Mouse (Mus musculus) forebrain, embryonic 10.5 days (tissue): ENCODE measurements around the gene Tec. TPM values are rescaled to one million over a fixed set of nuclear protein-coding genes. Genes with fewer than 3 reads are reported as not detected.
"Not testable (repeated sequence)": the region's sequence is repeated elsewhere in the genome, so short reads cannot be mapped to it uniquely, and the experiment has no call there.

Experiments used
- DNase-seq: peaks from one replicate; pipeline ENCODE4 v3.0.0-alpha.2; 2017; ENCODE audit warnings: low spot score; ENCODE audit errors: extremely low spot score
- H3K27ac ChIP-seq: fragments of 300-500 bp; sonication (generic); 2 replicates; pipeline ENCODE4 v1.5.1; 2016; ENCODE audit warnings: mild to moderate bottlenecking
- H3K27me3 ChIP-seq: fragments of 300-500 bp; sonication (generic); 2 replicates; pipeline ENCODE4 v1.6.1; 2016; ENCODE audit warnings: mild to moderate bottlenecking; ENCODE audit not compliant: poor library complexity, severe bottlenecking
- H3K36me3 ChIP-seq: fragments of 300-500 bp; sonication (generic); replicated peaks from 2 replicates; pipeline ENCODE4 v1.6.1; 2016; ENCODE audit warnings: mild to moderate bottlenecking, moderate library complexity
- H3K4me1 ChIP-seq: fragments of 300-500 bp; sonication (generic); 2 replicates; pipeline ENCODE4 v1.6.1; 2016
- H3K4me3 ChIP-seq: fragments of 300-500 bp; sonication (generic); 2 replicates; pipeline ENCODE4 v1.5.1; 2016; ENCODE audit warnings: mild to moderate bottlenecking, moderate library complexity
- H3K9me3 ChIP-seq: fragments of 300-500 bp; sonication (generic); 2 replicates; pipeline ENCODE4 v1.6.1; 2016; ENCODE audit warnings: mild to moderate bottlenecking, moderate library complexity
- WGBS: fragments of 180-500 bp; shearing (Covaris S2); methylation state at CpG from one replicate; pipeline ENCODE4 v1.1.7; 2016; 5-methylcytosine and 5-hydroxymethylcytosine counted together
- polyA plus RNA-seq: library from polyadenylated mRNA; unstranded; fragments of >200 nt; fragmentation: Nextera tagmentation; extraction: Ambion mirVana; gene quantifications from 2 replicates; pipeline ENCODE4 v1.2.1, GENCODE M21; 2016

Gene Tec
- polyA plus RNA-seq, 1 experiment from 2014 or later, result 2.5 TPM

GRCm38 (mm10) chr5:72820036-72820640 lies 48.1 kb downstream of the Tec start:
- Histone ChIP-seq H3K4me3 (no peak overlapping the region), H3K9me3 (no peaks in the 10 kb centered on the region), H3K36me3 (no peaks in the 10 kb centered on the region), H3K27ac (no peak overlapping the region), H3K4me1 (peaks cover 12% of the 10 kb centered on the region), H3K27me3 (no peaks in the 10 kb centered on the region)
- 87% methylated on average over 8 of the region's 8 CpGs for WGBS
- DNase-seq, result no peak

GRCm38 (mm10) chr5:72818513-72819180 lies 49.6 kb downstream of the Tec start:
- DNase-seq, result no peak
- Histone ChIP-seq H3K9me3 (no peaks in the 10 kb centered on the region), H3K27ac (no peak overlapping the region), H3K4me3 (no peak overlapping the region), H3K4me1 (peaks cover 12% of the 10 kb centered on the region), H3K36me3 (no peaks in the 10 kb centered on the region), H3K27me3 (no peaks in the 10 kb centered on the region)
- WGBS, result 85% methylated on average over 5 of the region's 5 CpGs

- peaks cover 12% of the 10 kb centered on the region for H3K4me1 ChIP-seq
- H3K27ac ChIP-seq, result no peak overlapping the region
- no peak for DNase-seq
- H3K27me3 ChIP-seq, result no peaks in the 10 kb centered on the region
- no peak overlapping the region for H3K4me3 ChIP-seq
- 53% methylated on average over 10 of the region's 10 CpGs for WGBS
- no peaks in the 10 kb centered on the region for H3K9me3 ChIP-seq
- no peaks in the 10 kb centered on the region for H3K36me3 ChIP-seq
Measured at GRCm38 (mm10) chr5:72817523-72818091, 50.7 kb downstream of the Tec start.

GRCm38 (mm10) chr5:72816960-72817359 lies 51.3 kb downstream of the Tec start:
- DNase-seq, H3K36me3 ChIP-seq, H3K27me3 ChIP-seq, H3K4me3 ChIP-seq, H3K27ac ChIP-seq, H3K9me3 ChIP-seq: not testable (repeated sequence)
- peaks cover 12% of the 10 kb centered on the region for H3K4me1 ChIP-seq
- 66% methylated on average over 7 of the region's 7 CpGs for WGBS

- no peaks in the 10 kb centered on the region for H3K36me3 ChIP-seq
- no peaks in the 10 kb centered on the region for H3K9me3 ChIP-seq
- H3K4me1 ChIP-seq, result peaks cover 12% of the 10 kb centered on the region
- no peak overlapping the region for H3K4me3 ChIP-seq
- H3K27me3 ChIP-seq, result no peaks in the 10 kb centered on the region
- DNase-seq, result no peak
- H3K27ac ChIP-seq, result no peak overlapping the region
- 61% methylated on average over 2 of the region's 2 CpGs for WGBS
Measured at GRCm38 (mm10) chr5:72816491-72816890, 51.8 kb downstream of the Tec start.

- H3K4me1 ChIP-seq, result peaks cover 12% of the 10 kb centered on the region
- no peak overlapping the region for H3K4me3 ChIP-seq
- WGBS, result 97% methylated on average over 1 of the region's 1 CpGs
- DNase-seq, result no peak
- no peak overlapping the region for H3K27ac ChIP-seq
- H3K27me3 ChIP-seq, result no peaks in the 10 kb centered on the region
- H3K36me3 ChIP-seq, result no peaks in the 10 kb centered on the region
- H3K9me3 ChIP-seq, result no peaks in the 10 kb centered on the region
Measured at GRCm38 (mm10) chr5:72816046-72816445, 52.2 kb downstream of the Tec start.

GRCm38 (mm10) chr5:72815361-72815760 lies 52.9 kb downstream of the Tec start:
- Histone ChIP-seq H3K27ac (no peak overlapping the region), H3K4me3 (no peak overlapping the region), H3K36me3 (no peaks in the 10 kb centered on the region), H3K27me3 (no peaks in the 10 kb centered on the region), H3K4me1 (peaks cover 12% of the 10 kb centered on the region), H3K9me3 (no peaks in the 10 kb centered on the region)
- 88% methylated on average over 6 of the region's 6 CpGs for WGBS
- no peak for DNase-seq

GRCm38 (mm10) chr5:72814072-72814471 lies 54.2 kb downstream of the Tec start:
- no peaks in the 10 kb centered on the region for H3K36me3 ChIP-seq
- 85% methylated on average over 5 of the region's 5 CpGs for WGBS

GRCm38 (mm10) chr5:72812908-72813307 lies 55.4 kb downstream of the Tec start:
- no peaks in the 10 kb centered on the region for H3K36me3 ChIP-seq
- DNase-seq, result no peak
- 58% methylated on average over 5 of the region's 5 CpGs for WGBS

More at GRCm38 (mm10) chr5:72814072-72814471, 54.2 kb downstream of the Tec start:
- Histone ChIP-seq H3K4me3 (no peak overlapping the region), H3K4me1 (peaks cover 17% of the 10 kb centered on the region), H3K27ac (no peak overlapping the region), H3K9me3 (no peaks in the 10 kb centered on the region), H3K27me3 (no peaks in the 10 kb centered on the region)
- no peak for DNase-seq

GRCm38 (mm10) chr5:72812328-72812727 lies 56.0 kb downstream of the Tec start:
- no peak for DNase-seq
- no peaks in the 10 kb centered on the region for H3K9me3 ChIP-seq
- H3K4me3 ChIP-seq, result no peak overlapping the region
- no peaks in the 10 kb centered on the region for H3K36me3 ChIP-seq
- WGBS, result 92% methylated on average over 3 of the region's 3 CpGs
- no peak overlapping the region for H3K27ac ChIP-seq
- peaks cover 29% of the 10 kb centered on the region for H3K4me1 ChIP-seq
- H3K27me3 ChIP-seq, result no peaks in the 10 kb centered on the region

More at GRCm38 (mm10) chr5:72812908-72813307, 55.4 kb downstream of the Tec start:
- no peak overlapping the region for H3K4me3 ChIP-seq
- H3K27ac ChIP-seq, result no peak overlapping the region
- peaks cover 29% of the 10 kb centered on the region for H3K4me1 ChIP-seq
- H3K9me3 ChIP-seq, result no peaks in the 10 kb centered on the region
- no peaks in the 10 kb centered on the region for H3K27me3 ChIP-seq

GRCm38 (mm10) chr5:72811397-72811796 lies 56.9 kb downstream of the Tec start:
- H3K9me3 ChIP-seq, result no peaks in the 10 kb centered on the region
- H3K36me3 ChIP-seq, result no peaks in the 10 kb centered on the region
- DNase-seq, result no peak
- no peak overlapping the region for H3K4me3 ChIP-seq
- no peaks in the 10 kb centered on the region for H3K27me3 ChIP-seq
- peaks cover 22% of the 10 kb centered on the region for H3K4me1 ChIP-seq
- no peak overlapping the region for H3K27ac ChIP-seq
- 73% methylated on average over 3 of the region's 3 CpGs for WGBS

GRCm38 (mm10) chr5:72810990-72811389 lies 57.3 kb downstream of the Tec start:
- WGBS, result 90% methylated on average over 8 of the region's 8 CpGs
- no peak for DNase-seq
- H3K9me3 ChIP-seq, result no peaks in the 10 kb centered on the region

GRCm38 (mm10) chr5:72809480-72809879 lies 58.8 kb downstream of the Tec start:
- Histone ChIP-seq H3K27ac (peak overlapping the region; percentile 49; the same call in 1 of the 2 replicates), H3K4me1 (peaks cover 22% of the 10 kb centered on the region), H3K36me3 (no peaks in the 10 kb centered on the region), H3K9me3 (no peaks in the 10 kb centered on the region), H3K4me3 (no peak overlapping the region), H3K27me3 (no peaks in the 10 kb centered on the region)
- 51% methylated on average over 2 of the region's 2 CpGs for WGBS
- DNase-seq, result no peak

More at GRCm38 (mm10) chr5:72810990-72811389, 57.3 kb downstream of the Tec start:
- no peak overlapping the region for H3K4me3 ChIP-seq
- no peaks in the 10 kb centered on the region for H3K36me3 ChIP-seq
- peaks cover 22% of the 10 kb centered on the region for H3K4me1 ChIP-seq
- no peaks in the 10 kb centered on the region for H3K27me3 ChIP-seq
- no peak overlapping the region for H3K27ac ChIP-seq
